Mouse (Mus musculus): ENCODE measurements around the gene Agfg2.
A peak's percentile ranks its signal among the peaks of the same experiment; 100 is the strongest.
"Not testable (repeated sequence)": the region's sequence is repeated elsewhere in the genome, so short reads cannot be mapped to it uniquely, and the experiment has no call there.

Agfg2 gene

GRCm38 (mm10) chr5:137684294-137685123 is at the start of gene Agfg2:
Gene Agfg2, minus strand, starts transcription at chr5:137684726.
- DNase-seq, result peak; percentile 100

GRCm38 (mm10) chr5:137733638-137734288 is 49.2 kb upstream of the Agfg2 start:
- peak; percentile 10 for DNase-seq

GRCm38 (mm10) chr5:137726767-137727166 is 42.2 kb upstream of the Agfg2 start:
- no peak for DNase-seq

GRCm38 (mm10) chr5:137723840-137724239 is 39.3 kb upstream of the Agfg2 start:
- DNase-seq, result no peak

GRCm38 (mm10) chr5:137720558-137721164 is 36.1 kb upstream of the Agfg2 start:
- DNase-seq, result not testable (repeated sequence)

GRCm38 (mm10) chr5:137719088-137719487 is 34.6 kb upstream of the Agfg2 start:
- DNase-seq, result no peak

- DNase-seq, result no peak
Observed at GRCm38 (mm10) chr5:137718020-137718790, 33.7 kb upstream of the Agfg2 start.

- no peak for DNase-seq
Observed at GRCm38 (mm10) chr5:137715685-137716084, 31.2 kb upstream of the Agfg2 start.

GRCm38 (mm10) chr5:137713454-137713853 is 28.9 kb upstream of the Agfg2 start:
- no peak for DNase-seq

GRCm38 (mm10) chr5:137706913-137707633 is 22.5 kb upstream of the Agfg2 start:
- peak; percentile 57 for DNase-seq

GRCm38 (mm10) chr5:137705242-137705641 is 20.7 kb upstream of the Agfg2 start:
- no peak for DNase-seq

- DNase-seq, result no peak
Observed at GRCm38 (mm10) chr5:137699850-137700249, 15.3 kb upstream of the Agfg2 start.

GRCm38 (mm10) chr5:137699080-137699479 is 14.6 kb upstream of the Agfg2 start:
- no peak for DNase-seq

- no peak for DNase-seq
Observed at GRCm38 (mm10) chr5:137695930-137696329, 11.4 kb upstream of the Agfg2 start.

GRCm38 (mm10) chr5:137694796-137695195 is 10.3 kb upstream of the Agfg2 start:
- no peak for DNase-seq

GRCm38 (mm10) chr5:137691881-137692280 is 7.4 kb upstream of the Agfg2 start:
- no peak for DNase-seq

- no peak for DNase-seq
Observed at GRCm38 (mm10) chr5:137690531-137690930, 6.0 kb upstream of the Agfg2 start.

GRCm38 (mm10) chr5:137689974-137690373 is 5.4 kb upstream of the Agfg2 start:
- DNase-seq, result no peak

GRCm38 (mm10) chr5:137686127-137686790 is 1.7 kb upstream of the Agfg2 start:
- DNase-seq, result no peak

GRCm38 (mm10) chr5:137685653-137686052 is 1.1 kb upstream of the Agfg2 start:
- peak; percentile 20 for DNase-seq

GRCm38 (mm10) chr5:137683388-137684293 is 885 bp downstream of the Agfg2 start:
- DNase-seq, result peak; percentile 34

Data from cerebellum, adult 9-11 months (tissue).